Mouse (Mus musculus) hindbrain, embryonic 11.5 days (tissue): ENCODE results near the gene Cnpy3. TPM values are rescaled to one million over a fixed set of nuclear protein-coding genes. Genes with fewer than 3 reads are reported as not detected.

Experiments used
- ATAC-seq: fragments of 200-750 bp; cut with Nextera tagmentation; 2 replicates; pipeline ENCODE4 v1.8.0; 2017; ENCODE audit warnings: mild to moderate bottlenecking, moderate TSS enrichment, moderate library complexity; ENCODE audit not compliant: low FRiP score
- DNase-seq: peaks from one replicate; pipeline ENCODE4 v3.0.0-alpha.2; 2015; ENCODE audit warnings: low spot score
- H3K27ac ChIP-seq: fragments of 300-500 bp; sonication (generic); 2 replicates; pipeline ENCODE4 v1.5.1; 2014; ENCODE audit warnings: mild to moderate bottlenecking, low read depth, low read length
- H3K27me3 ChIP-seq: fragments of 300-500 bp; sonication (generic); 2 replicates; pipeline ENCODE4 v1.6.1; 2014; ENCODE audit warnings: mild to moderate bottlenecking, low read length, moderate library complexity, mixed read lengths; ENCODE audit not compliant: control insufficient read depth, insufficient read depth
- H3K36me3 ChIP-seq: fragments of 300-500 bp; sonication (generic); 2 replicates; pipeline ENCODE4 v1.6.1; 2014; ENCODE audit warnings: mild to moderate bottlenecking, low read length, moderate library complexity, mixed read lengths; ENCODE audit not compliant: control insufficient read depth, insufficient read depth
- H3K4me1 ChIP-seq: fragments of 300-500 bp; sonication (generic); replicated peaks from 2 replicates; pipeline ENCODE4 v1.6.1; 2014; ENCODE audit warnings: low read length, mixed read lengths; ENCODE audit not compliant: control insufficient read depth, insufficient read depth
- H3K4me2 ChIP-seq: fragments of 300-500 bp; sonication (generic); replicated peaks from 2 replicates; pipeline ENCODE4 v1.6.1; 2014; ENCODE audit warnings: mild to moderate bottlenecking, low read depth, low read length
- H3K4me3 ChIP-seq: fragments of 300-500 bp; sonication (generic); 2 replicates; pipeline ENCODE4 v1.5.1; 2014; ENCODE audit warnings: low read depth, low read length
- H3K9ac ChIP-seq: fragments of 300-500 bp; sonication (generic); 2 replicates; pipeline ENCODE4 v1.6.1; 2014; ENCODE audit warnings: low read depth, low read length
- H3K9me3 ChIP-seq: fragments of 300-500 bp; sonication (generic); 2 replicates; pipeline ENCODE4 v1.6.1; 2016; ENCODE audit warnings: low read length; ENCODE audit not compliant: control insufficient read depth
- WGBS: fragments of 180-500 bp; shearing (Covaris S2); extraction: QIAGEN DNeasy Blood & Tissue Kit; methylation state at CpG from one replicate; pipeline ENCODE4 v1.1.7; 2014; 5-methylcytosine and 5-hydroxymethylcytosine counted together
- polyA plus RNA-seq: library from polyadenylated mRNA; unstranded; fragments of >200 nt; fragmentation: Nextera tagmentation; extraction: Ambion mirVana; gene quantifications from 2 replicates; pipeline ENCODE4 v1.2.1, GENCODE M21; 2014

The Cnpy3 gene
- polyA plus RNA-seq, 1 experiment from 2014 or later, result 53.4 TPM

DNA sequence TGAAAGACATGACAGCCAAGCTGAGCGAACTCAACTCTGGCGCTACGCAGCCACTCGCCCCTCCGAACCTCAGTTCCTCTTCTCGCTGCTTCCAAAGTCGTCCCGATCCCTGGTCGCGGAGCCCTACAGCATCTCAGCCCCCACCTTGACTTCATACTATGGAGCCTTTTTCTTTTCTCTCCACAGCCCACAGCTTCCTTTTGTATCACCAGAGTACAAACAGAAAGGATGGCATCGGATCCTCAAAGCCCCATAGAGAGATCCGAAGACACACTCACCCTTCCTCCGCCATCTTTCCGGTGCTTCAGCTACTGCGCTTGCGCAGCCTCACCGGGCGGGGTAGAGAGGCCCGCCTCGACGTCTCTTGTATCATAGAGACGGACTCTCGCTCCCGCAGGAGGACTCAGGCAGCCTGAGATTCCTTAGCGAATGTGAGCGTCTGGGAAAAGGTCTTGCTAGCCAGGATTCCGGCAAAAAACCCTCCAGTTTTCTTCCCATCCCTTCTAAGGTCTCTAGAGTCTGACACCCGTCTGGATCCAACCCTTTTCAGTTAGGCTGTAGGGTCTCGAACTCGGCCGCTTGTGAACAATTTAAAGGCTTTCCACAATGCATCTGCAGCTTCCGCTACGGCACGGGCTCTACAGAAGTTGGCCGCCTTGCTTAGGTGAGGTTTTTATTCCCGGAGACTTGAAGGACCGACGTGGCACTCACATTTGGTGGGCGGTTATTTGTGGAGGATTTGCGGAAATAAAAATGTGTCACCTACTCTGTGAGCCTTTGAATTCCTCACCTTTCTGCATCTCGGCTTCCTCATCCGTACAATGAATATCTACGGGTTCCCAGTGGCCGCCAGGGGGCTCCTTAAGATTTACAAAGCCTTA, 30.6 kb upstream of the Cnpy3 start, which contains the start of gene Rpl7l1:
Gene Rpl7l1, minus strand, starts transcription at position 332 of the 881 bp plus-strand sequence.
- Histone ChIP-seq H3K27ac (peak within 1 kb of the TSS; percentile 91), H3K4me1 (no peaks in the 10 kb centered on the region), H3K4me3 (peak within 1 kb of the TSS; percentile 62), H3K4me2 (peak within 1 kb of the TSS; percentile 58), H3K36me3 (peaks cover 7% of the 10 kb centered on the region; the same call in 1 of the 2 replicates), H3K27me3 (no peaks in the 10 kb centered on the region), H3K9me3 (no peaks in the 10 kb centered on the region), H3K9ac (peak within 1 kb of the TSS; percentile 80)
- ATAC-seq, result peak; percentile 95
- WGBS, result 1% methylated on average over 44 of the region's 44 CpGs
- peak; percentile 93 for DNase-seq

DNA sequence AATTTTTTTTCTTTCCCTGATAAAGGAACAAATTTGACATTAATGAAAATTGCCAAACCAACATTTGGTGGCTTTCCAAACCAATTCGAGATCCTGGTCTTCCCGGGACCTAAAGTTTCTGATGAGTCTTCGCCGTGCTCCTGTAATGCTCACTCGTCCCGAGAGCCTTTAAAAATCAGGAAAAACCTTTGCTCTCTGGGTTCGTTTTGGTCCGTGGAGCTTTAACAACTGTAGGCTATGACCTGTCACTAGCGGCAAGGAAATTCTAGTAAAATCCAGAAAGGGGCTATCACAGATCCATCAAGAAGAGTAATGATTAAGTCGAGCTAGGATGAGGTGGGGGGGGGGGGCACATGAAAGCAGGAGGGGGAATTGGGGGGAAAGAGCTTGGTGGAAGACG, 29.9 kb upstream of the Cnpy3 start:
- peak; percentile 31 for ATAC-seq
- peak overlapping the region; percentile 62 for H3K4me3 ChIP-seq
- WGBS, result 9% methylated on average over 11 of the region's 11 CpGs
- no peak for DNase-seq
- H3K4me1 ChIP-seq, result no peaks in the 10 kb centered on the region
- H3K27me3 ChIP-seq, result no peaks in the 10 kb centered on the region
- peak overlapping the region; percentile 80 for H3K9ac ChIP-seq
- H3K27ac ChIP-seq, result peak overlapping the region; percentile 91
- peaks cover 10% of the 10 kb centered on the region; the same call in 1 of the 2 replicates for H3K36me3 ChIP-seq
- H3K9me3 ChIP-seq, result no peaks in the 10 kb centered on the region
- peak overlapping the region; percentile 58 for H3K4me2 ChIP-seq

- no peak overlapping the region for H3K4me3 ChIP-seq
- no peaks in the 10 kb centered on the region for H3K9me3 ChIP-seq
- H3K4me2 ChIP-seq, result no peak overlapping the region
- H3K4me1 ChIP-seq, result 0 out of 2 replicates have a peak, but pooled peaks cover 3% of the 10 kb centered on the region
- H3K27me3 ChIP-seq, result no peaks in the 10 kb centered on the region
- H3K36me3 ChIP-seq, result peaks cover 12% of the 10 kb centered on the region; the same call in 1 of the 2 replicates
- DNase-seq (no peak), ATAC-seq (no peak)
- H3K27ac ChIP-seq, result no peak overlapping the region
- 90% methylated on average over 3 of the region's 3 CpGs for WGBS
- no peak overlapping the region for H3K9ac ChIP-seq
These were observed 24.1 kb upstream of the Cnpy3 start for GRCm38 (mm10) chr17:46776087-46776486.

DNA sequence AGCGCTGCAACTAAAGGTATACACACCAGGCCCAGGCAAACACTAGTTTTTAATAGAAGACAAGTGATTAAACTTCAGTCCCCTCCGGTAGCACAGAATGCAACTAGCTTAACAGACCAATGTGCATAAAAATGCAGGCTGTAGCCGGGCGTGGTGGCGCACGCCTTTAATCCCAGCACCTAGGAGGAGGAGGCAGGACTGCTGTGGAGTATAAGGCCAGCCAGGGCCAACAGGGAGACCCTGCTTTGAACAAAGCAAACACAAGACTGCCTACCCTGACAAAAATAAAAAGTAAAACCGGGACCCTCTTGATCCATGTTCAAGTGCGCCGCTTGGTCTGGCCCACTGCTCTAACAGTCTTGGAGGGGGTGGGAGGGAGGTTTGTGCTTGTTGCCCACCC, 23.1 kb upstream of the Cnpy3 start:
- H3K27me3 ChIP-seq, result no peaks in the 10 kb centered on the region
- H3K27ac ChIP-seq, result no peak overlapping the region
- ATAC-seq (no peak), DNase-seq (no peak)
- H3K9ac ChIP-seq, result no peak overlapping the region
- peaks cover 12% of the 10 kb centered on the region; the same call in 1 of the 2 replicates for H3K36me3 ChIP-seq
- no peak overlapping the region for H3K4me2 ChIP-seq
- H3K4me3 ChIP-seq, result no peak overlapping the region
- WGBS, result 93% methylated on average over 9 of the region's 9 CpGs
- no peaks in the 10 kb centered on the region for H3K9me3 ChIP-seq
- H3K4me1 ChIP-seq, result 0 out of 2 replicates have a peak, but pooled peaks cover 3% of the 10 kb centered on the region

DNA sequence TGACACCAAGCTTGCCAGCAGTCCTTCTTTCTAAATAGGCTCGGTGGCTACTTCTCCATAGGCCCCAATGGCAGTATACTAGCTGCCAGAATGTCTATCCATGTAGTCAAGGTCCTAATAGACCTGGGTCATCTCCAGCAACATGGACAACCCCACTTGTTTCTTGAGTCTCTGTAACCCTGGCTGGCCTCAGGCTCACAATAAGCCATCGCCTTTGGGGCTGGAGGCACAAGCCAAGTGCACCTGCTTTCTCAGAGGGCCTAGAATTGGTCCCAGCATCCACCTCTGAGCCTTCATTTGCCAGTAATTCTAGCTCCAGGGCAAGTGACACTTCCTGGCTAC, 22.1 kb upstream of the Cnpy3 start:
- Histone ChIP-seq H3K4me1 (0 out of 2 replicates have a peak, but pooled peaks cover 3% of the 10 kb centered on the region), H3K4me2 (no peak overlapping the region), H3K36me3 (peaks cover 8% of the 10 kb centered on the region; the same call in 1 of the 2 replicates), H3K27ac (no peak overlapping the region), H3K27me3 (no peaks in the 10 kb centered on the region), H3K9ac (no peak overlapping the region), H3K9me3 (no peaks in the 10 kb centered on the region), H3K4me3 (no peak overlapping the region)
- WGBS, result 41% methylated on average over 2 of the region's 2 CpGs
- no peak for DNase-seq
- no peak for ATAC-seq

GRCm38 (mm10) chr17:46773278-46774130, 21.5 kb upstream of the Cnpy3 start:
- peak overlapping the region; percentile 73; the same call in 1 of the 2 replicates for H3K9ac ChIP-seq
- no peaks in the 10 kb centered on the region for H3K9me3 ChIP-seq
- H3K27ac ChIP-seq, result no peak overlapping the region
- H3K36me3 ChIP-seq, result peaks cover 5% of the 10 kb centered on the region; the same call in 1 of the 2 replicates
- H3K27me3 ChIP-seq, result no peaks in the 10 kb centered on the region
- 0 out of 2 replicates have a peak, but pooled peaks cover 3% of the 10 kb centered on the region for H3K4me1 ChIP-seq
- ATAC-seq (peak; percentile 37), DNase-seq (peak; percentile 40)
- H3K4me3 ChIP-seq, result peak overlapping the region; percentile 71
- WGBS, result 12% methylated on average over 19 of the region's 20 CpGs
- H3K4me2 ChIP-seq, result peak overlapping the region; percentile 67

DNA sequence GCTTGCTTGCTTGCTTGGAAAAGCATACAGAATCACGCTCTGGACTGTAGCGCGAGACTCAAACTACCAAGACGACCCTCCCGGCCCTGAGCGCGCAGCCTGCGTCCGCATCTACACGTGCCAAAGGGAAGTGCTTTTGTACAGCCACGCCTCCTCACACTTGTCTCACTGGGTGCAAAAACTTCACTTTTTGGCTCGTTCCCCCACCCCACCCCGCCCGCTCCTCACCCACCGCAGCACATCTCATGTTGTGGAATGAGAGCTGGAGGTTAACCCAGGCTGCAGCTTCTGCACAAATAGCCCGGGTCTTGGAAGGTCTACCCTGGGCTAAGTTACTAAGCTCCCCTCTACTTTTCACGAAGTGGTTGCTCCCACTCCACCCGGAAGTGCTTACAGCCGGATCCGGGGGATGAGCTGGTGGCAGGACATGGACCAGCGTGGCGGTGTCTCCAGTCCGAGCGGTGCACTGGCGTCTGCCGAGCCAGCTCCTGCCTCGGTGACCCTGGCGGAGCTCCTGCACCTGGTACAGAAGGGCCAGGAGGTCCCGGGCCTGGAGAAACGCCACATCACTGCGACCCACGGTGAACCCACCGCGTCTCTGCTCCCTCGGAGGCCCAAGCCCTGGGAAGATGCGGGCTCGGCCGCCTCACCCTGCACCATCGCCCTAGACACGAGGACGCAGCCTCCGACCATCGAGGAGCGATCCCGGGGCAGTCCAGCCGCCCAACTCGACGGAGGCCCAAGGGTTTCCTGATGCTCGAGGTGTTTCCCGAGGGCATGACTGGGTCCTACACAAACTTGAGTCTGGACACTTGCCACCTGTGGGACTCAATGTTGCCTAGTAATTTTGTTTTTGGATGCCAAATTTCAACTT, 20.6 kb upstream of the Cnpy3 start, which contains the start of gene 2310039H08Rik:
Gene 2310039H08Rik, plus strand, starts transcription at position 232 of the 874 bp plus-strand sequence.
- peak; percentile 89 for ATAC-seq
- Histone ChIP-seq H3K4me1 (0 out of 2 replicates have a peak, but pooled peaks cover 3% of the 10 kb centered on the region), H3K9ac (peak within 1 kb of the TSS; percentile 73), H3K9me3 (no peaks in the 10 kb centered on the region), H3K27me3 (no peaks in the 10 kb centered on the region), H3K4me2 (peak within 1 kb of the TSS; percentile 67), H3K36me3 (peaks cover 5% of the 10 kb centered on the region; the same call in 1 of the 2 replicates), H3K4me3 (peak within 1 kb of the TSS; percentile 71), H3K27ac (peak within 1 kb of the TSS; percentile 51)
- under 1% methylated on average over 50 of the region's 50 CpGs for WGBS
- peak; percentile 87 for DNase-seq
